Mouse (Mus musculus) heart, adult 2 months (tissue): ENCODE measurements around the gene Pdk2.

Source experiments
- CTCF ChIP-seq: fragments of 200-600 bp; IDR thresholded peaks from 2 replicates; pipeline ENCODE4 v1.8.1; 2022; ENCODE audit warnings: antibody characterized with exemption, mild to moderate bottlenecking, moderate library complexity
- EP300 ChIP-seq: fragments of 200-500 bp; IDR thresholded peaks from 2 replicates; pipeline ENCODE4 v1.6.1; 2011; ENCODE audit warnings: low read depth, low read length, control low read depth; ENCODE audit not compliant: insufficient read depth
- POLR2A ChIP-seq: fragments of 200-500 bp; IDR thresholded peaks from 2 replicates; pipeline ENCODE4 v1.6.1; 2011; ENCODE audit warnings: mild to moderate bottlenecking, low read depth, low read length, control low read depth; ENCODE audit not compliant: insufficient read depth

GRCm38 (mm10) chr11:94978178-94978915 lies 62.8 kb downstream of the Pdk2 start:
- no peak for TF ChIP-seq EP300
- no peak for TF ChIP-seq CTCF
- TF ChIP-seq POLR2A: no peak
